Mouse (Mus musculus) lung, embryonic 14.5 days (tissue): ENCODE results near the gene Immp2l. TPM values are rescaled to one million over a fixed set of nuclear protein-coding genes. Genes with fewer than 3 reads are reported as not detected.
A peak's percentile ranks its signal among the peaks of the same experiment; 100 is the strongest.

Experiments used
- ATAC-seq: fragments of 200-750 bp; cut with Nextera tagmentation; 2 replicates; pipeline ENCODE4 v1.8.0; 2017; ENCODE audit warnings: mild to moderate bottlenecking, moderate TSS enrichment, moderate library complexity; ENCODE audit not compliant: insufficient read depth
- DNase-seq: peaks from one replicate; pipeline ENCODE4 v3.0.0-alpha.2; 2015
- H3K27ac ChIP-seq: fragments of 300-500 bp; sonication (generic); 2 replicates; pipeline ENCODE4 v1.5.1; 2014; ENCODE audit warnings: low read depth, mild to moderate bottlenecking, moderate library complexity
- H3K27me3 ChIP-seq: fragments of 300-500 bp; sonication (generic); 2 replicates; pipeline ENCODE4 v1.6.1; 2014; ENCODE audit warnings: low read length, control low read depth; ENCODE audit not compliant: insufficient read depth
- H3K36me3 ChIP-seq: fragments of 300-500 bp; sonication (generic); 2 replicates; pipeline ENCODE4 v1.6.1; 2014; ENCODE audit warnings: control low read depth; ENCODE audit not compliant: insufficient read depth
- H3K4me1 ChIP-seq: fragments of 300-500 bp; sonication (generic); 2 replicates; pipeline ENCODE4 v1.6.1; 2014; ENCODE audit warnings: antibody characterized with exemption, control low read depth; ENCODE audit not compliant: insufficient read depth
- H3K4me2 ChIP-seq: fragments of 300-500 bp; sonication (generic); 2 replicates; pipeline ENCODE4 v1.6.1; 2014; ENCODE audit warnings: mild to moderate bottlenecking
- H3K4me3 ChIP-seq: fragments of 300-500 bp; sonication (generic); 2 replicates; pipeline ENCODE4 v1.5.1; 2014; ENCODE audit warnings: low read depth, low read length
- H3K9ac ChIP-seq: fragments of 300-500 bp; sonication (generic); 2 replicates; pipeline ENCODE4 v1.6.1; 2014
- H3K9me3 ChIP-seq: fragments of 300-500 bp; sonication (generic); 2 replicates; pipeline ENCODE4 v1.6.1; 2016; ENCODE audit warnings: low read depth, low read length, control low read depth
- CTCF ChIP-seq: IDR thresholded peaks from 2 replicates; pipeline ENCODE4 v1.5.1; 2016; ENCODE audit warnings: antibody characterized with exemption, low read depth
- WGBS: fragments of 180-500 bp; shearing (Covaris S2); extraction: QIAGEN DNeasy Blood & Tissue Kit; methylation state at CpG from one replicate; pipeline ENCODE4 v1.1.7; 2014; 5-methylcytosine and 5-hydroxymethylcytosine counted together
- polyA plus RNA-seq: library from polyadenylated mRNA; unstranded; fragments of >200 nt; fragmentation: Nextera tagmentation; extraction: Ambion mirVana; gene quantifications from 2 replicates; pipeline ENCODE4 v1.2.1, GENCODE M21; 2014

Immp2l gene
- polyA plus RNA-seq, 1 experiment from 2014 or later: 12.5 TPM

DNA sequence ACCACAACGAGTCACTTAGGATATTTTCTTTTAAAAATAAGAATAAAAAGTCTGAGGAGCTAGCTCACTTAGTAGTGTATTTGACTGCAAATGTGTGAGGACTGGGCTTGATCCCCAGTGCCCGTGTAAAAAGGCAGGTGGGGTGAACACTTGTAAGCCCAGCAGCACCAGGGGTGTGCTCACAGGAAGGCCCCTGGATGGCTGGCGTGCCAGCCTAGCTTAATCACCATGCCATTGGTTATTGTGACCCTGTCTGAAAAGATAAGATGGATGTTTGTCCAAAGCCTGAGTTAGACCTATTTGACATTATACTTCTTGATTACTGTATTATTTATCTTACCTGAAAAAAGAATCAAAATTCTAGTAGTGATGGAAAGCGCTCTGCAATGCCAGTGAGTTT lies 161.2 kb downstream of the Immp2l start:
- H3K36me3 ChIP-seq: no peaks in the 10 kb centered on the region
- no peaks in the 10 kb centered on the region for H3K27me3 ChIP-seq
- no peak overlapping the region for H3K27ac ChIP-seq
- no peak overlapping the region for H3K4me2 ChIP-seq
- no peak for ATAC-seq
- H3K9ac ChIP-seq: no peak overlapping the region
- H3K4me1 ChIP-seq: no peaks in the 10 kb centered on the region
- 75% methylated on average over 4 of the region's 4 CpGs for WGBS
- H3K9me3 ChIP-seq: no peaks in the 10 kb centered on the region
- H3K4me3 ChIP-seq: no peak overlapping the region
- no peak for TF ChIP-seq CTCF
- no peak for DNase-seq

DNA sequence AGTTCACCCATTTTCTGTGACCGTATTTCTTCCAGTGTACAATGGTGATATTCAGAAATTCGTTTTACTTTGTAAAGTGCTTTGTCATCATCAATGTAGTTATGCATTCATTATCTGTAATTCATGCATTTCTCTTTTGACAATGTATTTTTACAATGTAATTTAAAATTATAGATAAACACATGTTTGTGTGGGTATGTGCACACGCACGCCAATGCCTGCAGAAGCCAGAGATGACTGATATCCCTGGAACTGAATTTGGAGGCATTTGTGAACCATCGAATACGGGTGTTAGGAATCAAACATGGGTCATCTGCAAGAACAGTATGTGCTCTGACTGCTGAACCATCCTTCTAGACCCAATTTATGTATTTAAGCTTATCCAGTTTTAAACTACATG lies 161.6 kb downstream of the Immp2l start:
- Histone ChIP-seq H3K36me3 (no peaks in the 10 kb centered on the region), H3K4me3 (no peak overlapping the region), H3K9me3 (no peaks in the 10 kb centered on the region), H3K4me1 (no peaks in the 10 kb centered on the region), H3K4me2 (no peak overlapping the region), H3K27me3 (no peaks in the 10 kb centered on the region), H3K27ac (no peak overlapping the region), H3K9ac (no peak overlapping the region)
- DNase-seq (no peak), ATAC-seq (no peak)
- WGBS: 88% methylated on average over 6 of the region's 6 CpGs
- no peak for TF ChIP-seq CTCF

DNA sequence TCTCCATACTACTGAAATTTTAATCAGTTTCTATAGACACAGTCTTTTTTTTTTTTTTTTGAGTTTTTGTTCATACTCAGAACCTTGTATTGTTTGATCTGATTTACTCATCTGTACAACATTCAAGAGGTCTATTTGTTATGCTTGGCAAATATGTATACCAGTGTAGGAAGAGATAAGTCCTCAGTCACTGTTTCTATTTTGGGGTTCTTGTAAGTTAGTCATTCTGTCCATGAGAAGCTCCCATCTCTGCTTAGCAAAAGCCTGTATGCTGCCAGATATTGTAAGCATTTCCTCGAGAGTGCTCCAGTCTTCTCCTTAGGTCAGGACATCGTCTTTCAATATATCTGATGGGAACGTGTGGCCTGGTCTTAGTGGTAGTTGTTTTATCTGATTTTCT lies 168.9 kb downstream of the Immp2l start:
- Histone ChIP-seq H3K4me2 (no peak overlapping the region), H3K27me3 (no peaks in the 10 kb centered on the region), H3K9ac (no peak overlapping the region), H3K36me3 (no peaks in the 10 kb centered on the region), H3K27ac (no peak overlapping the region), H3K4me3 (no peak overlapping the region), H3K9me3 (no peaks in the 10 kb centered on the region), H3K4me1 (no peaks in the 10 kb centered on the region)
- DNase-seq: no peak
- TF ChIP-seq CTCF: no peak
- 43% methylated on average over 3 of the region's 3 CpGs for WGBS
- ATAC-seq: no peak

DNA sequence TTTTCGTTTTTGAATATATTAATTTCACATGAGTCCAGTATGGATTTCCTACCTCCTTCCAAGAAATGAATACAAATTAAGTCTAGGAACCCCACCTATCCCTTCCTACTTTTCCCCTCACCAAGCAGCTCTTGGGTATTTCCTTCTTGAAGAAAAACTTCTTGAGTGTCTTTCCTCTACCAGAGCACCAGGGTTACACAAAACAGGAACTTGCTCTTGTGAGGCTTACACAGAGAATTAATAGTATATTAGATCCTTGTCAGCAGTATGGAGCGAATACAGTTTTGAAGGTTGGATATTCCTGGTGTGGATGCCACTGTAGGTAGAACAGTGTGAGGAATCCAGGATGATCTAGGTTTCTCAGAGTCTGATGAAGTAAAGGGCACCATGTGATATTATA lies 172.5 kb downstream of the Immp2l start:
- H3K4me3 ChIP-seq: no peak overlapping the region
- TF ChIP-seq CTCF: no peak
- no peaks in the 10 kb centered on the region for H3K36me3 ChIP-seq
- H3K4me1 ChIP-seq: no peaks in the 10 kb centered on the region
- ATAC-seq (no peak), DNase-seq (no peak)
- 91% methylated on average over 2 of the region's 2 CpGs for WGBS
- no peak overlapping the region for H3K9ac ChIP-seq
- H3K27me3 ChIP-seq: no peaks in the 10 kb centered on the region
- no peak overlapping the region for H3K4me2 ChIP-seq
- H3K27ac ChIP-seq: no peak overlapping the region
- no peaks in the 10 kb centered on the region for H3K9me3 ChIP-seq

DNA sequence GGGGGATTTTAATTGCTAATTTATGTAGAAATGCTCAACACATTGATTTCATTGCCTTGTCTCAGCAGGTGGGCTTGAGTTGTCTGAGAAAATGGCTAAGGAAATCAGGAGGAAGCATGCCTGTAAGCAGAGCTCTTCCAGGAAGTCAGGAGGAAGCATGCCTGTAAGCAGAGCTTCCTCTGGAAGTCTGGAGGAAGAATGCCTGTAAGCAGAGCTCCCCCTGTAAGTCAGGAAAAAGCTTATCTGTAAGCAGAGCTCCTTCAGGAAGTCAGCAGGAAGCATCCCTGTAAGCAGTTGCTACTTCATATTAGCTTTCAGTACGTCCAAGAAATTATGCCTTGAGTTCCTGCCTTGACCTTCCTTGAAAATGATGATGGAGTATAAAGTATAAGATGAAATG lies 191.3 kb downstream of the Immp2l start:
- no peaks in the 10 kb centered on the region for H3K9me3 ChIP-seq
- 56% methylated on average over 1 of the region's 1 CpGs for WGBS
- no peak for ATAC-seq

DNA sequence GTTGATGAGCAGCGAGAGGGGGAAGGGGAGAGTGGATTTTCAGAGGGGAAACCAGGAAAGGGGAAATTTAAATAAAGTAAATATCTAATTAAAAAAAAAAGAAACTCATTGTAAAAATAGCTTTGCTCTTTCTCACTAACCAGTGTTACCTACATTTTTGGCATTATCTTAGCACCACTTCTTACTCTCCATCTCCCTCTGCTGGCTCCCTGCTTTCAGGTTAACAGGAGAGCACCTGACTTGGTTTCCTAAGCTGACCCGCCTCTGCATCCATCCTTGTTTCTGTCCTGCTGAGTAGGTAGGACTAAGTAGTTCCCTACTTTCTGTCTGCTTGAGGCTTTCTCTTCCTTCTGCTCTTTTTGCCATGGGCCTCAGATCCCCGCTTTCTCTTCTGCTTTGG lies 198.0 kb downstream of the Immp2l start:
- H3K4me1 ChIP-seq: no peaks in the 10 kb centered on the region
- no peak overlapping the region for H3K4me2 ChIP-seq

More for the DNA sequence above, 191.3 kb downstream of the Immp2l start:
- Histone ChIP-seq H3K4me1 (no peaks in the 10 kb centered on the region), H3K27ac (no peak overlapping the region), H3K36me3 (no peaks in the 10 kb centered on the region), H3K4me3 (no peak overlapping the region), H3K4me2 (no peak overlapping the region), H3K27me3 (no peaks in the 10 kb centered on the region), H3K9ac (no peak overlapping the region)
- TF ChIP-seq CTCF: no peak
- DNase-seq: peak; percentile 28

DNA sequence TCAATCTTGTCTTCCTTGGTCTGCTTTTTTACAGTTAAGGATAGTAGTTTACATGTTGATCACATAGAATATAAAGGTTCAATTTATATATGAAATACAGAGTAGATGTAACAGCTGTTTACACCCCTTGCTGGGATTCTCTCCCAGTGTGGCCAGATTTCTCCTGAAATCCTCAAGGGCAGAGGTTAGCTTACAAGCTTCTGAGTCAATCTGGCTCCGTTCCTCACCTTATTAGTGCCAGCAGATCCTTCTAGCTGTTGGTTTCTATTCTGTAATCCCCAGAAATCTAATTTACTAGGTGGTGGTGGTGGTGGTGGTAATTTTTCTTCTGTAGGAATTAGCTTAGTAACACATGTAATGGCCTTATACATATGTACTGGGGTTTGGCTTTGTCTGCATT lies 199.8 kb downstream of the Immp2l start:
- Histone ChIP-seq H3K27ac (no peak overlapping the region), H3K4me1 (no peaks in the 10 kb centered on the region), H3K9ac (no peak overlapping the region), H3K27me3 (no peaks in the 10 kb centered on the region), H3K36me3 (no peaks in the 10 kb centered on the region), H3K4me2 (no peak overlapping the region), H3K9me3 (no peaks in the 10 kb centered on the region), H3K4me3 (no peak overlapping the region)
- no peak for TF ChIP-seq CTCF
- 88% methylated on average over 1 of the region's 1 CpGs for WGBS
- DNase-seq: no peak
- ATAC-seq: no peak

More for the DNA sequence above, 198.0 kb downstream of the Immp2l start:
- H3K9me3 ChIP-seq: no peaks in the 10 kb centered on the region
- H3K27ac ChIP-seq: no peak overlapping the region
- no peaks in the 10 kb centered on the region for H3K36me3 ChIP-seq
- H3K9ac ChIP-seq: no peak overlapping the region
- 70% methylated on average over 3 of the region's 3 CpGs for WGBS
- TF ChIP-seq CTCF: peak; percentile 36
- no peaks in the 10 kb centered on the region for H3K27me3 ChIP-seq
- ATAC-seq: no peak
- DNase-seq: no peak
- no peak overlapping the region for H3K4me3 ChIP-seq

DNA sequence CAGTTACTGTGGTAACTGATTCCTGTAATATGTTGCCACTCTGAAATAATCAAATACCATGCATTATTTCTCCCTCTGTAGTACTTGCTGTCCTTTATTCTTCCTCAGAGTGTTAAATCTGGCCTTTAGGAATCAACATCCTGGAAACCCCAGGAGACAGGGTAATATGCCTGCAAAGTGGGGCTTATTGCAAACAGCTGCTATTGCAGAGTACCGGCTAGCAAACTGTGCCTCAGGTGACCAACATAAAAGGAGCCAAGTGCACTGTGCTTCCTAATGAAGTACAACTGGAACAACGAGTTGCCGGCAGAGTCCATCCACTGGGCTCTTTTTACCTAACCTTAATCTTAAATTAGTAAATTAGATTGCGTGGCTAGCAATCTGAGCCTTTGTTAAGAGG lies 200.6 kb downstream of the Immp2l start:
- WGBS: 72% methylated on average over 4 of the region's 4 CpGs
- H3K9ac ChIP-seq: no peak overlapping the region
- no peaks in the 10 kb centered on the region for H3K4me1 ChIP-seq
- no peak overlapping the region for H3K4me3 ChIP-seq
- no peak for TF ChIP-seq CTCF
- H3K9me3 ChIP-seq: no peaks in the 10 kb centered on the region
- DNase-seq (no peak), ATAC-seq (no peak)
- no peak overlapping the region for H3K27ac ChIP-seq
- H3K4me2 ChIP-seq: no peak overlapping the region
- no peaks in the 10 kb centered on the region for H3K36me3 ChIP-seq
- no peaks in the 10 kb centered on the region for H3K27me3 ChIP-seq
